Mouse (Mus musculus): ENCODE measurements at regions not wholly inside any gene's neighbourhood (a gene's known extent, or its start where the extent isn't known, plus 50 kb on each side); places are given as distances from the start of the nearest gene placed in this dataset.

GRCm38 (mm10) chr5:57102897-57103296 is 614.9 kb upstream of the Pcdh7 start:
- DNase-seq (ENCODE audit: low spot score in 2 of 2), result peak in 1 of 2 experiments; percentile 57

GRCm38 (mm10) chr5:57128478-57128877 is 589.3 kb upstream of the Pcdh7 start:
- DNase-seq (ENCODE audit: low spot score in 2 of 2), result no peak

All from frontal cortex, postnatal 36 days (tissue).